Mouse (Mus musculus) liver, postnatal 0 days (tissue): Measurements from ENCODE around the gene 5730522E02Rik.

Experiments used
- CTCF ChIP-seq: sonication (generic); IDR thresholded peaks from 2 replicates; pipeline ENCODE4 v1.5.1; 2016; ENCODE audit warnings: antibody characterized with exemption, low read depth
- EP300 ChIP-seq: IDR thresholded peaks from 2 replicates; pipeline ENCODE4 v1.6.1; 2016; ENCODE audit warnings: antibody characterized with exemption, low read depth, mild to moderate bottlenecking

DNA sequence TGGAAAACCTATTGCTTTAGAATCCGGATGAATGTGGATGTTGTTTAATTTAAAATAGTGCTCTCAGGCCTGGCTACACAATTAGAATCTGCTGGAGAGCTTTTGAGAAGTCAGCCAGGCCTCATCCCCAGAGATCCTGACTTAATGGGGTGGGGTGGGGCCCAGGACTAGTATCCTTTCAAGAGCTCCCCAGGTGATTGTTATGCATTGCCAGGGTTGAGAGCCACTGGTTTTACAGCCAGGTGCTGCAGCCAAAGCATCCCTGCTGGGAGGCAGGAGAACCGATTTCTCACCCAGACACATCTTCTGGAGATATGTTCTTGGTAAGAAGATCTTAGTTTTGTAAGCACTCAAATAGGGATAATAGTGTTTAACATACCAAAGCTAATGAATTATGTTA is 216.4 kb downstream of the 5730522E02Rik start:
- TF ChIP-seq EP300 (no peak), CTCF (no peak)
